Mouse (Mus musculus) MEL (cell line): ENCODE results near the gene Zdhhc17. TPM values are rescaled to one million over a fixed set of nuclear protein-coding genes. Genes with fewer than 3 reads are reported as not detected.

Experiments
- DNase-seq: peaks from one replicate; pipeline ENCODE4 v3.0.0; 2011; ENCODE audit warnings: low read depth, low spot score
- H3K27ac ChIP-seq: 2 replicates; pipeline ENCODE4 v1.5.1; 2012; ENCODE audit warnings: low read depth, mild to moderate bottlenecking, control low read depth, low read length, moderate library complexity; ENCODE audit not compliant: control insufficient read depth
- H3K27me3 ChIP-seq, 2 experiments: fragments of 150-350 bp in 1 of 2; sonication (generic) in 1 of 2; 2 replicates each; pipeline ENCODE4 v1.6.1; 2012; ENCODE audit warnings: low read length in 2 of 2, mild to moderate bottlenecking in 2 of 2, improper control_type of control experiment in 1 of 2, moderate library complexity in 1 of 2; ENCODE audit not compliant: insufficient read depth in 2 of 2, control insufficient read depth in 1 of 2
- H3K36me3 ChIP-seq, 2 experiments: 2 replicates each; pipeline ENCODE4 v1.6.1; 2012 to 2014; ENCODE audit warnings: low read length in 2 of 2, improper control_type of control experiment in 1 of 2, inconsistent platforms in 1 of 2, mild to moderate bottlenecking in 1 of 2; ENCODE audit not compliant: insufficient read depth in 2 of 2, control insufficient read depth in 1 of 2
- H3K4me1 ChIP-seq, 2 experiments: fragments of 150-350 bp in 1 of 2; sonication (generic) in 1 of 2; 2 replicates each; pipeline ENCODE4 v1.6.1; 2012; ENCODE audit warnings: low read length in 2 of 2, improper control_type of control experiment in 1 of 2, mild to moderate bottlenecking in 1 of 2; ENCODE audit not compliant: insufficient read depth in 2 of 2, control insufficient read depth in 1 of 2
- H3K4me3 ChIP-seq, 2 experiments: fragments of 150-350 bp in 1 of 2; sonication (generic) in 1 of 2; 2 replicates each; pipeline ENCODE4 v1.5.1; 2012; ENCODE audit warnings: low read depth in 2 of 2, low read length in 2 of 2, mild to moderate bottlenecking in 2 of 2, moderate library complexity in 2 of 2, control low read depth in 1 of 2, improper control_type of control experiment in 1 of 2; ENCODE audit not compliant: control insufficient read depth in 1 of 2, insufficient read depth in 1 of 2
- H3K79me2 ChIP-seq: 2 replicates; pipeline ENCODE4 v1.6.1; 2012; ENCODE audit warnings: mild to moderate bottlenecking, low read length, moderate library complexity; ENCODE audit not compliant: control insufficient read depth, poor library complexity, insufficient read depth
- H3K9ac ChIP-seq: 2 replicates; pipeline ENCODE4 v1.6.1; 2012; ENCODE audit warnings: low read depth, mild to moderate bottlenecking, control low read depth, low read length, moderate library complexity; ENCODE audit not compliant: control insufficient read depth, poor library complexity, severe bottlenecking
- H3K9me3 ChIP-seq: fragments of 150-350 bp; sonication (generic); replicated peaks from 2 replicates; pipeline ENCODE4 v1.6.1; 2012; ENCODE audit warnings: mild to moderate bottlenecking, low read length, improper control_type of control experiment, moderate library complexity; ENCODE audit not compliant: insufficient read depth
- CHD2 ChIP-seq: IDR thresholded peaks from 2 replicates; pipeline ENCODE4 v1.6.1; 2011; ENCODE audit warnings: low read length, improper control_type of control experiment
- ELF1 ChIP-seq: IDR thresholded peaks from 2 replicates; pipeline ENCODE4 v1.6.1; 2014; ENCODE audit warnings: low read depth, mild to moderate bottlenecking, inconsistent platforms, low read length, improper control_type of control experiment, moderate library complexity
- EP300 ChIP-seq, 2 experiments: IDR thresholded peaks; 2 replicates each; pipeline ENCODE4 v1.6.1; 2011; ENCODE audit warnings: improper control_type of control experiment in 2 of 2, low read length in 2 of 2, low read depth in 1 of 2, mild to moderate bottlenecking in 1 of 2
- GABPA ChIP-seq: IDR thresholded peaks from 2 replicates; pipeline ENCODE4 v1.6.1; 2012; ENCODE audit warnings: low read depth, mild to moderate bottlenecking, inconsistent platforms, low read length, improper control_type of control experiment, moderate library complexity
- HCFC1 ChIP-seq: IDR thresholded peaks from 2 replicates; pipeline ENCODE4 v1.6.1; 2012; ENCODE audit warnings: low read depth, mild to moderate bottlenecking, inconsistent platforms, low read length, improper control_type of control experiment, moderate library complexity
- JUND ChIP-seq: IDR thresholded peaks from 2 replicates; pipeline ENCODE4 v1.6.1; 2011; ENCODE audit warnings: low read depth, mild to moderate bottlenecking, improper control_type of control experiment, low read length
- MAX ChIP-seq: IDR thresholded peaks from 2 replicates; pipeline ENCODE4 v1.6.1; 2011; ENCODE audit warnings: low read length, improper control_type of control experiment
- MEF2A ChIP-seq: IDR thresholded peaks from 2 replicates; pipeline ENCODE4 v1.6.1; 2014; ENCODE audit warnings: low read depth, mild to moderate bottlenecking, inconsistent platforms, low read length, improper control_type of control experiment; ENCODE audit not compliant: poor library complexity, insufficient replicate concordance, severe bottlenecking; ENCODE audit errors: extremely low read depth
- NRF1 ChIP-seq: IDR thresholded peaks from 2 replicates; pipeline ENCODE4 v1.6.1; 2014; ENCODE audit warnings: low read depth, mild to moderate bottlenecking, inconsistent platforms, low read length, improper control_type of control experiment, moderate library complexity; ENCODE audit not compliant: poor library complexity, insufficient read depth, severe bottlenecking
- POLR2A ChIP-seq, 2 experiments: IDR thresholded peaks; 2 replicates each; pipeline ENCODE4 v1.6.1; 2011 to 2012; ENCODE audit warnings: low read length in 2 of 2, mild to moderate bottlenecking in 2 of 2, control low read depth in 1 of 2, improper control_type of control experiment in 1 of 2, low read depth in 1 of 2, moderate library complexity in 1 of 2; ENCODE audit not compliant: control insufficient read depth in 1 of 2, insufficient read depth in 1 of 2, poor library complexity in 1 of 2
- POLR2AphosphoS2 ChIP-seq: IDR thresholded peaks from 2 replicates; pipeline ENCODE4 v1.6.1; 2011; ENCODE audit warnings: low read length, improper control_type of control experiment
- POLR2AphosphoS5 ChIP-seq: IDR thresholded peaks from 2 replicates; pipeline ENCODE4 v1.6.1; 2012; ENCODE audit warnings: low read depth, borderline replicate concordance, mild to moderate bottlenecking, inconsistent platforms, low read length, moderate library complexity, mixed read lengths
- RAD21 ChIP-seq: IDR thresholded peaks from 2 replicates; pipeline ENCODE4 v1.6.1; 2011; ENCODE audit warnings: mild to moderate bottlenecking, low read depth, low read length, improper control_type of control experiment
- SIN3A ChIP-seq: IDR thresholded peaks from 2 replicates; pipeline ENCODE4 v1.6.1; 2012; ENCODE audit warnings: low read length, improper control_type of control experiment, inconsistent platforms
- SMC3 ChIP-seq: IDR thresholded peaks from 2 replicates; pipeline ENCODE4 v1.6.1; 2011; ENCODE audit warnings: low read depth, low read length, improper control_type of control experiment
- TAL1 ChIP-seq: IDR thresholded peaks from 2 replicates; pipeline ENCODE4 v1.6.1; 2012; ENCODE audit warnings: mild to moderate bottlenecking, inconsistent platforms, low read length, moderate library complexity, mixed read lengths
- TCF12 ChIP-seq: IDR thresholded peaks from 2 replicates; pipeline ENCODE4 v1.6.1; 2014; ENCODE audit warnings: low read depth, mild to moderate bottlenecking, inconsistent platforms, low read length, improper control_type of control experiment, moderate library complexity
- ZC3H11A ChIP-seq: IDR thresholded peaks from 2 replicates; pipeline ENCODE4 v1.6.1; 2012; ENCODE audit warnings: low read depth, mild to moderate bottlenecking, inconsistent platforms, low read length, improper control_type of control experiment
- ZKSCAN1 ChIP-seq: IDR thresholded peaks from 2 replicates; pipeline ENCODE4 v1.6.1; 2012; ENCODE audit warnings: low read depth, mild to moderate bottlenecking, inconsistent platforms, low read length, improper control_type of control experiment, moderate library complexity
- polyA plus RNA-seq, 2 experiments: library from polyadenylated mRNA; stranded (reverse) in 1 of 2; unstranded in 1 of 2; fragments of >175 nt in 1 of 2; fragments of >200 nt in 1 of 2; gene quantifications; 2 replicates each; pipeline versions ENCODE4 v1.2.1 to v1.2.4; 2012; ENCODE audit warnings: low replicate concordance in 2 of 2, low read depth in 1 of 2; ENCODE audit not compliant: insufficient read length in 2 of 2, insufficient read depth in 1 of 2, missing spikeins in 1 of 2
- total RNA-seq: library from RNA; depleted of rRNA; stranded (reverse); fragments of 300-350 nt; gene quantifications from 2 replicates; pipeline ENCODE4 v1.2.3, GENCODE M21; 2012

Zdhhc17 gene
- total and polyA plus RNA-seq, 3 experiments = 14.9 to 16.6 TPM; not detected in 1

- TF ChIP-seq ELF1 (no peak), POLR2AphosphoS5 (no peak), POLR2AphosphoS2 (no peak), SIN3A (peak; percentile 56), POLR2A (IDR thresholded peaks at IDR 0.05; ENCODE audit: control insufficient read depth in 1 of 2, insufficient read depth in 1 of 2, low read depth in 1 of 2, low read length in 2 of 2, poor library complexity in 1 of 2) (no peak)
Measured at GRCm38 (mm10) chr10:111004220-111004619, 5.7 kb downstream of the Zdhhc17 start (continued).

- Histone ChIP-seq H3K79me2 (peaks cover 33% of the 10 kb centered on the region), H3K4me3 (no peak overlapping the region), H3K36me3 (peaks cover 6 to 13% of the 10 kb centered on the region in 2 experiments; a peak in 3 of 4 replicates), H3K27ac (no peak overlapping the region), H3K9me3 (no peaks in the 10 kb centered on the region), H3K4me1 (peaks cover 3 to 4% of the 10 kb centered on the region in 2 experiments), H3K27me3 (no peaks in the 10 kb centered on the region), H3K9ac (no peak overlapping the region)
- TF ChIP-seq HCFC1 = no peak
- no peak for TF ChIP-seq ZKSCAN1
- no peak for TF ChIP-seq GABPA
- TF ChIP-seq ZC3H11A = no peak
- no peak for TF ChIP-seq JUND
- DNase-seq = no peak
Measured at GRCm38 (mm10) chr10:110999201-110999600, 10.7 kb downstream of the Zdhhc17 start.

GRCm38 (mm10) chr10:110997180-110997579 is 12.8 kb downstream of the Zdhhc17 start:
- Histone ChIP-seq H3K9ac (no peak overlapping the region), H3K9me3 (no peaks in the 10 kb centered on the region), H3K4me3 (no peak overlapping the region), H3K79me2 (peaks cover 30% of the 10 kb centered on the region), H3K27ac (no peak overlapping the region), H3K27me3 (no peaks in the 10 kb centered on the region), H3K36me3 (peaks cover 2 to 10% of the 10 kb centered on the region in 2 experiments; a peak in 3 of 4 replicates), H3K4me1 (peaks cover 4 to 9% of the 10 kb centered on the region in 2 experiments)
- TF ChIP-seq SMC3 (no peak), TCF12 (no peak)
- DNase-seq = no peak

GRCm38 (mm10) chr10:110994761-110995160 is 15.2 kb downstream of the Zdhhc17 start:
- DNase-seq = no peak

More at GRCm38 (mm10) chr10:110994761-110995160, 15.2 kb downstream of the Zdhhc17 start:
- no peaks in the 10 kb centered on the region for H3K27me3 ChIP-seq
- H3K79me2 ChIP-seq = peaks cover 32% of the 10 kb centered on the region
- H3K27ac ChIP-seq = no peak overlapping the region
- no peak overlapping the region for H3K9ac ChIP-seq
- no peaks in the 10 kb centered on the region for H3K9me3 ChIP-seq
- peaks cover 21 to 23% of the 10 kb centered on the region in 2 experiments for H3K4me1 ChIP-seq
- H3K36me3 ChIP-seq = peaks cover 2 to 27% of the 10 kb centered on the region in 2 experiments; a peak in 3 of 4 replicates
- no peak for TF ChIP-seq ZC3H11A
- TF ChIP-seq SMC3 = no peak
- no peak for TF ChIP-seq NRF1
- no peak for TF ChIP-seq MAX
- TF ChIP-seq MEF2A = no peak
- no peak for TF ChIP-seq HCFC1
- no peak for TF ChIP-seq RAD21
- no peak for TF ChIP-seq CHD2
- no peak for TF ChIP-seq TAL1
- no peak for TF ChIP-seq TCF12
- TF ChIP-seq ZKSCAN1 = no peak
- TF ChIP-seq EP300 (IDR thresholded peaks at IDR 0.05; ENCODE audit: low read depth in 1 of 2, low read length in 2 of 2) = no peak
- H3K4me3 ChIP-seq = no peak overlapping the region
